Mouse (Mus musculus) c-Kit-positive CD71-positive TER-119-positive erythroid progenitor cells, embryonic 14.5 days (primary cell): Measurements from ENCODE around the gene Capzb.
A peak's percentile ranks its signal among the peaks of the same experiment; 100 is the strongest.

ENCODE experiments used
- DNase-seq: peaks from one replicate; pipeline ENCODE4 v3.0.0-alpha.2; 2013; ENCODE audit warnings: low spot score

Gene Capzb

GRCm38 (mm10) chr4:139310171-139310898 lies 117.6 kb downstream of the Capzb start, which contains the start of the genes Pqlc2 and Akr7a5:
Gene Pqlc2, minus strand, starts transcription at chr4:139310708.
Gene Akr7a5, plus strand, starts transcription at chr4:139310744.
- DNase-seq = peak; percentile 90

- no peak for DNase-seq
These were observed 118.4 kb downstream of the Capzb start for GRCm38 (mm10) chr4:139310899-139311701.

GRCm38 (mm10) chr4:139311707-139312106 lies 119.0 kb downstream of the Capzb start:
- DNase-seq = no peak

- peak; percentile 71 for DNase-seq
These were observed 119.9 kb downstream of the Capzb start for GRCm38 (mm10) chr4:139312632-139313031.

GRCm38 (mm10) chr4:139318449-139318848 lies 125.8 kb downstream of the Capzb start:
- no peak for DNase-seq

GRCm38 (mm10) chr4:139319740-139320139 lies 127.0 kb downstream of the Capzb start:
- no peak for DNase-seq

- DNase-seq = peak; percentile 97
These were observed 137.9 kb downstream of the Capzb start for GRCm38 (mm10) chr4:139330605-139331004.

GRCm38 (mm10) chr4:139334631-139335295 lies 142.1 kb downstream of the Capzb start:
- DNase-seq = no peak

- peak; percentile 82 for DNase-seq
These were observed 142.8 kb downstream of the Capzb start for GRCm38 (mm10) chr4:139335507-139335906.

GRCm38 (mm10) chr4:139336822-139337483 lies 144.3 kb downstream of the Capzb start:
- peak; percentile 96 for DNase-seq

GRCm38 (mm10) chr4:139338145-139338544 lies 145.4 kb downstream of the Capzb start:
- DNase-seq = no peak

GRCm38 (mm10) chr4:139340835-139341234 lies 148.1 kb downstream of the Capzb start:
- DNase-seq = no peak
